Mouse (Mus musculus) MEL (cell line): ENCODE measurements around the gene Gm20388. TPM values are rescaled to one million over a fixed set of nuclear protein-coding genes. Genes with fewer than 3 reads are reported as not detected.

Source experiments
- DNase-seq: peaks from one replicate; pipeline ENCODE4 v3.0.0; 2011; ENCODE audit warnings: low read depth, low spot score
- H3K27ac ChIP-seq: 2 replicates; pipeline ENCODE4 v1.5.1; 2012; ENCODE audit warnings: low read depth, mild to moderate bottlenecking, control low read depth, low read length, moderate library complexity; ENCODE audit not compliant: control insufficient read depth
- H3K27me3 ChIP-seq, 2 experiments: fragments of 150-350 bp in 1 of 2; sonication (generic) in 1 of 2; 2 replicates each; pipeline ENCODE4 v1.6.1; 2012; ENCODE audit warnings: low read length in 2 of 2, mild to moderate bottlenecking in 2 of 2, improper control_type of control experiment in 1 of 2, moderate library complexity in 1 of 2; ENCODE audit not compliant: insufficient read depth in 2 of 2, control insufficient read depth in 1 of 2
- H3K36me3 ChIP-seq, 2 experiments: 2 replicates each; pipeline ENCODE4 v1.6.1; 2012 to 2014; ENCODE audit warnings: low read length in 2 of 2, improper control_type of control experiment in 1 of 2, inconsistent platforms in 1 of 2, mild to moderate bottlenecking in 1 of 2; ENCODE audit not compliant: insufficient read depth in 2 of 2, control insufficient read depth in 1 of 2
- H3K4me1 ChIP-seq, 2 experiments: fragments of 150-350 bp in 1 of 2; sonication (generic) in 1 of 2; 2 replicates each; pipeline ENCODE4 v1.6.1; 2012; ENCODE audit warnings: low read length in 2 of 2, improper control_type of control experiment in 1 of 2, mild to moderate bottlenecking in 1 of 2; ENCODE audit not compliant: insufficient read depth in 2 of 2, control insufficient read depth in 1 of 2
- H3K4me3 ChIP-seq, 2 experiments: fragments of 150-350 bp in 1 of 2; sonication (generic) in 1 of 2; 2 replicates each; pipeline ENCODE4 v1.5.1; 2012; ENCODE audit warnings: low read depth in 2 of 2, low read length in 2 of 2, mild to moderate bottlenecking in 2 of 2, moderate library complexity in 2 of 2, control low read depth in 1 of 2, improper control_type of control experiment in 1 of 2; ENCODE audit not compliant: control insufficient read depth in 1 of 2, insufficient read depth in 1 of 2
- H3K79me2 ChIP-seq: 2 replicates; pipeline ENCODE4 v1.6.1; 2012; ENCODE audit warnings: mild to moderate bottlenecking, low read length, moderate library complexity; ENCODE audit not compliant: control insufficient read depth, poor library complexity, insufficient read depth
- H3K9ac ChIP-seq: 2 replicates; pipeline ENCODE4 v1.6.1; 2012; ENCODE audit warnings: low read depth, mild to moderate bottlenecking, control low read depth, low read length, moderate library complexity; ENCODE audit not compliant: control insufficient read depth, poor library complexity, severe bottlenecking
- H3K9me3 ChIP-seq: fragments of 150-350 bp; sonication (generic); replicated peaks from 2 replicates; pipeline ENCODE4 v1.6.1; 2012; ENCODE audit warnings: mild to moderate bottlenecking, low read length, improper control_type of control experiment, moderate library complexity; ENCODE audit not compliant: insufficient read depth
- BHLHE40 ChIP-seq: IDR thresholded peaks from 2 replicates; pipeline ENCODE4 v1.6.1; 2012; ENCODE audit warnings: low read depth, mild to moderate bottlenecking, inconsistent platforms, low read length, improper control_type of control experiment, borderline replicate concordance
- CHD1 ChIP-seq: IDR thresholded peaks from 2 replicates; pipeline ENCODE4 v1.6.1; 2012; ENCODE audit warnings: low read depth, mild to moderate bottlenecking, inconsistent platforms, low read length, improper control_type of control experiment
- CTCF ChIP-seq, 3 experiments: IDR thresholded peaks in 2 of 3; conservative IDR thresholded peaks in 1 of 3; 2 replicates each; pipeline ENCODE4 v1.5.1; 2011 to 2012; ENCODE audit warnings: low read length in 3 of 3, low read depth in 2 of 3, mild to moderate bottlenecking in 2 of 3, improper control_type of control experiment in 1 of 3, inconsistent platforms in 1 of 3, mixed read lengths in 1 of 3, moderate library complexity in 1 of 3; ENCODE audit not compliant: control insufficient read depth in 1 of 3, insufficient read depth in 1 of 3, poor library complexity in 1 of 3, severe bottlenecking in 1 of 3
- E2F4 ChIP-seq: IDR thresholded peaks from 2 replicates; pipeline ENCODE4 v1.6.1; 2011; ENCODE audit warnings: low read depth, low read length, improper control_type of control experiment, borderline replicate concordance
- EP300 ChIP-seq, 2 experiments: IDR thresholded peaks; 2 replicates each; pipeline ENCODE4 v1.6.1; 2011; ENCODE audit warnings: improper control_type of control experiment in 2 of 2, low read length in 2 of 2, low read depth in 1 of 2, mild to moderate bottlenecking in 1 of 2
- ETS1 ChIP-seq: IDR thresholded peaks from 2 replicates; pipeline ENCODE4 v1.6.1; 2012; ENCODE audit warnings: low read depth, mild to moderate bottlenecking, inconsistent platforms, low read length, improper control_type of control experiment, moderate library complexity
- GATA1 ChIP-seq: IDR thresholded peaks from 2 replicates; pipeline ENCODE4 v1.6.1; 2011; ENCODE audit warnings: low read depth, low read length, improper control_type of control experiment
- HCFC1 ChIP-seq: IDR thresholded peaks from 2 replicates; pipeline ENCODE4 v1.6.1; 2012; ENCODE audit warnings: low read depth, mild to moderate bottlenecking, inconsistent platforms, low read length, improper control_type of control experiment, moderate library complexity
- MAX ChIP-seq: IDR thresholded peaks from 2 replicates; pipeline ENCODE4 v1.6.1; 2011; ENCODE audit warnings: low read length, improper control_type of control experiment
- MAZ ChIP-seq: IDR thresholded peaks from 2 replicates; pipeline ENCODE4 v1.6.1; 2012; ENCODE audit warnings: low read depth, mild to moderate bottlenecking, inconsistent platforms, low read length, improper control_type of control experiment
- MYB ChIP-seq: IDR thresholded peaks from 2 replicates; pipeline ENCODE4 v1.6.1; 2011; ENCODE audit warnings: mild to moderate bottlenecking, low read depth, low read length, improper control_type of control experiment
- MYC ChIP-seq: IDR thresholded peaks from 2 replicates; pipeline ENCODE4 v1.6.1; 2011; ENCODE audit warnings: low read depth, mild to moderate bottlenecking, low read length, improper control_type of control experiment, moderate library complexity
- NELFE ChIP-seq: IDR thresholded peaks from 2 replicates; pipeline ENCODE4 v1.6.1; 2011; ENCODE audit warnings: low read depth, low read length, improper control_type of control experiment
- NRF1 ChIP-seq: IDR thresholded peaks from 2 replicates; pipeline ENCODE4 v1.6.1; 2014; ENCODE audit warnings: low read depth, mild to moderate bottlenecking, inconsistent platforms, low read length, improper control_type of control experiment, moderate library complexity; ENCODE audit not compliant: poor library complexity, insufficient read depth, severe bottlenecking
- POLR2A ChIP-seq, 2 experiments: IDR thresholded peaks; 2 replicates each; pipeline ENCODE4 v1.6.1; 2011 to 2012; ENCODE audit warnings: low read length in 2 of 2, mild to moderate bottlenecking in 2 of 2, control low read depth in 1 of 2, improper control_type of control experiment in 1 of 2, low read depth in 1 of 2, moderate library complexity in 1 of 2; ENCODE audit not compliant: control insufficient read depth in 1 of 2, insufficient read depth in 1 of 2, poor library complexity in 1 of 2
- POLR2AphosphoS2 ChIP-seq: IDR thresholded peaks from 2 replicates; pipeline ENCODE4 v1.6.1; 2011; ENCODE audit warnings: low read length, improper control_type of control experiment
- POLR2AphosphoS5 ChIP-seq: IDR thresholded peaks from 2 replicates; pipeline ENCODE4 v1.6.1; 2012; ENCODE audit warnings: low read depth, borderline replicate concordance, mild to moderate bottlenecking, inconsistent platforms, low read length, moderate library complexity, mixed read lengths
- RAD21 ChIP-seq: IDR thresholded peaks from 2 replicates; pipeline ENCODE4 v1.6.1; 2011; ENCODE audit warnings: mild to moderate bottlenecking, low read depth, low read length, improper control_type of control experiment
- RCOR1 ChIP-seq: IDR thresholded peaks from 2 replicates; pipeline ENCODE4 v1.6.1; 2012; ENCODE audit warnings: low read depth, mild to moderate bottlenecking, inconsistent platforms, low read length, improper control_type of control experiment
- SMC3 ChIP-seq: IDR thresholded peaks from 2 replicates; pipeline ENCODE4 v1.6.1; 2011; ENCODE audit warnings: low read depth, low read length, improper control_type of control experiment
- TCF12 ChIP-seq: IDR thresholded peaks from 2 replicates; pipeline ENCODE4 v1.6.1; 2014; ENCODE audit warnings: low read depth, mild to moderate bottlenecking, inconsistent platforms, low read length, improper control_type of control experiment, moderate library complexity
- UBTF ChIP-seq: IDR thresholded peaks from 2 replicates; pipeline ENCODE4 v1.6.1; 2012; ENCODE audit warnings: low read depth, mild to moderate bottlenecking, inconsistent platforms, low read length, improper control_type of control experiment, moderate library complexity, borderline replicate concordance; ENCODE audit not compliant: insufficient read depth
- ZC3H11A ChIP-seq: IDR thresholded peaks from 2 replicates; pipeline ENCODE4 v1.6.1; 2012; ENCODE audit warnings: low read depth, mild to moderate bottlenecking, inconsistent platforms, low read length, improper control_type of control experiment
- ZKSCAN1 ChIP-seq: IDR thresholded peaks from 2 replicates; pipeline ENCODE4 v1.6.1; 2012; ENCODE audit warnings: low read depth, mild to moderate bottlenecking, inconsistent platforms, low read length, improper control_type of control experiment, moderate library complexity
- ZMIZ1 ChIP-seq: IDR thresholded peaks from 2 replicates; pipeline ENCODE4 v1.6.1; 2012; ENCODE audit warnings: low read depth, mild to moderate bottlenecking, inconsistent platforms, low read length, improper control_type of control experiment, moderate library complexity
- polyA plus RNA-seq, 2 experiments: library from polyadenylated mRNA; stranded (reverse) in 1 of 2; unstranded in 1 of 2; fragments of >175 nt in 1 of 2; fragments of >200 nt in 1 of 2; gene quantifications; 2 replicates each; pipeline versions ENCODE4 v1.2.1 to v1.2.4; 2012; ENCODE audit warnings: low replicate concordance in 2 of 2, low read depth in 1 of 2; ENCODE audit not compliant: insufficient read length in 2 of 2, insufficient read depth in 1 of 2, missing spikeins in 1 of 2
- total RNA-seq: library from RNA; depleted of rRNA; stranded (reverse); fragments of 300-350 nt; gene quantifications from 2 replicates; pipeline ENCODE4 v1.2.3, GENCODE M21; 2012

Gene Gm20388
- total and polyA plus RNA-seq, 3 experiments = 11.1 to 17.8 TPM; not detected in 1

- H3K9ac ChIP-seq = no peak overlapping the region
- DNase-seq = no peak
- H3K36me3 ChIP-seq = no peaks in the 10 kb centered on the region
- H3K4me3 ChIP-seq = no peak overlapping the region
- H3K27ac ChIP-seq = no peak overlapping the region
- no peaks in the 10 kb centered on the region for H3K27me3 ChIP-seq
- TF ChIP-seq MYC (no peak), MYB (no peak), NRF1 (no peak), MAZ (no peak), HCFC1 (no peak), EP300 (IDR thresholded peaks at IDR 0.05; ENCODE audit: low read depth in 1 of 2, low read length in 2 of 2) (no peak), POLR2A (IDR thresholded peaks at IDR 0.05; ENCODE audit: control insufficient read depth in 1 of 2, insufficient read depth in 1 of 2, low read depth in 1 of 2, low read length in 2 of 2, poor library complexity in 1 of 2) (no peak), BHLHE40 (no peak), ZC3H11A (no peak), ETS1 (no peak), CHD1 (no peak), MAX (no peak), RAD21 (no peak), POLR2AphosphoS2 (no peak), RCOR1 (no peak), E2F4 (no peak), TCF12 (no peak), ZKSCAN1 (no peak), NELFE (no peak), ZMIZ1 (no peak)
- no peaks in the 10 kb centered on the region for H3K4me1 ChIP-seq
- no peaks in the 10 kb centered on the region for H3K9me3 ChIP-seq
- H3K79me2 ChIP-seq = no peaks in the 10 kb centered on the region
These were observed 4261.2 kb downstream of the Gm20388 start for GRCm38 (mm10) chr8:124171557-124172528.

GRCm38 (mm10) chr8:124173688-124174087 is 4263.0 kb downstream of the Gm20388 start:
- no peaks in the 10 kb centered on the region for H3K36me3 ChIP-seq
- H3K9ac ChIP-seq = no peak overlapping the region
- no peak for DNase-seq
- H3K27ac ChIP-seq = no peak overlapping the region
- H3K9me3 ChIP-seq = no peaks in the 10 kb centered on the region
- H3K4me3 ChIP-seq = no peak overlapping the region
- no peaks in the 10 kb centered on the region for H3K27me3 ChIP-seq
- TF ChIP-seq UBTF (no peak), MAX (no peak), GATA1 (no peak), E2F4 (no peak), POLR2AphosphoS2 (no peak), POLR2A (IDR thresholded peaks at IDR 0.05; ENCODE audit: control insufficient read depth in 1 of 2, insufficient read depth in 1 of 2, low read depth in 1 of 2, low read length in 2 of 2, poor library complexity in 1 of 2) (no peak), ZC3H11A (no peak), ZKSCAN1 (no peak), SMC3 (no peak), NELFE (no peak), POLR2AphosphoS5 (no peak), CTCF (IDR thresholded peaks at IDR 0.05 in 2 of 3, conservative IDR thresholded peaks at IDR 0.05 in 1 of 3; ENCODE audit: control insufficient read depth in 1 of 3, insufficient read depth in 1 of 3, low read depth in 2 of 3, low read length in 3 of 3, poor library complexity in 1 of 3, severe bottlenecking in 1 of 3) (no peak)
- no peaks in the 10 kb centered on the region for H3K79me2 ChIP-seq
- no peaks in the 10 kb centered on the region for H3K4me1 ChIP-seq
